Mouse (Mus musculus): ENCODE data around the gene Slc44a3. TPM values are rescaled to one million over a fixed set of nuclear protein-coding genes. Genes with fewer than 3 reads are reported as not detected.

Gene Slc44a3
- polyA plus RNA-seq, 1 experiment from 2014 or later = 1.2 TPM

DNA sequence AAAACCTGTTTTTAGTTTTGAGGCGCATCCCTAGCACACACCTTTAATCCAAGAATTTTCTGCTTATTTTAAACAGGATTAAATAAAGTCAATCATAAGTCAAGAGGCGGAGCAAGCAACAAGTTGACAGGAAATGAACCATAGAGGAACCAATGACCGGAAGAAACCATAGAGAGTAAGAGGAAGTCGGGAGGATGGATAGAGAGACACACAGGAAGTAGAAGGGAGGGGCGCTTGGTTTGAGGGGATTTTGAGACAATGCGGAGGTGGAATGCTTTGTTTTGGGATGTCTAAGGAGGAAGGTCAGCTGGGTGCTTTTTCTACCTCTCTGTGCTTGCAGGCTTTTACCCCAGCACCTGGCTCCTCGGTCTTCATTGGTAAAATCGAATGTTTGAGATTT is 15.2 kb downstream of the Slc44a3 start:
- no peak overlapping the region for H3K9ac ChIP-seq
- no peak overlapping the region for H3K4me3 ChIP-seq
- no peaks in the 10 kb centered on the region for H3K27me3 ChIP-seq (replicated peaks)
- no peaks in the 10 kb centered on the region for H3K4me1 ChIP-seq
- no peak overlapping the region for H3K4me2 ChIP-seq
- no peaks in the 10 kb centered on the region for H3K9me3 ChIP-seq
- 97% methylated on average over 8 of the region's 8 CpGs for WGBS
- no peaks in the 10 kb centered on the region for H3K36me3 ChIP-seq (replicated peaks)
- H3K27ac ChIP-seq = no peak overlapping the region
- ATAC-seq (replicated peaks) = no peak

DNA sequence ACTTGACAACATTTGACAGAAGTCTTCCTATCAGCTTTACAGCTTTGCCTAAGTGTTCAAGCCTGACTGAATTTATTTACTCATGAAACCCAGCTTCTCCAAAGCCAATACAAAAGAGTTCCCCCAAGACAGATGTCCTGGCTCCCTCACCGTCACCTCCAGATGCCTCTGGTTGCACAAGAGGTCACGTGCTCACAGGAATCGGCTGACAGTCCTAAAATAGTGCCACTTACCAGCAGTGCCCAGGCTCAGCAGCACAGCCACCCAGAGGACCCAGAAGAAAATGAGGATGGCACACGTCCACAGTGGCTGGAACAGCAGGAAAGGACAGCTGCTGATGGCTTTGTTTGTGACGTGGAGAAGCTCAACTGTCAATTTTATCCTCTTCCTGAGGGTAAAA is 23.1 kb downstream of the Slc44a3 start:
- Histone ChIP-seq H3K9me3 (no peaks in the 10 kb centered on the region), H3K4me3 (no peak overlapping the region), H3K27ac (no peak overlapping the region), H3K27me3 (replicated peaks) (no peaks in the 10 kb centered on the region), H3K4me2 (no peak overlapping the region), H3K4me1 (no peaks in the 10 kb centered on the region), H3K9ac (no peak overlapping the region), H3K36me3 (replicated peaks) (no peaks in the 10 kb centered on the region)
- no peak for ATAC-seq (replicated peaks)
- 62% methylated on average over 5 of the region's 5 CpGs for WGBS

DNA sequence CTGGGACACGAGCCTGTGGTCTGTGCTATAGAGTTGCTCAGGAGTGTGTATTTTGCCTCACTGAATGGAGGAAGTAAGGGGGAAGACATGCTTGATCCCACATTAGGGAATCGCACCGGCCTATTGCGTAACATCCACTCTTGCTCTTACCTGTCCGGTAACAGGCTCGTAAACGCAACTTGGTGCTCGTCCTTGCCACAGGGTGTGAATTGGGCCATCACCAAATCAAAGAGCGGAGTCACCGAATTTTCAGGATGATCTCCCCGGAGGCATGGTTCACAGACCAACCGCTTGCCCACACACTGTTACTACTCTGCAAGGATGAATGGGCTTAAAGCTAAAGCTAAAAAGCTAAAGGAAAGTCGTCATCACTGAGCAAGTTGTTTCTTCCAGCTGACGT is 24.5 kb downstream of the Slc44a3 start:
- Histone ChIP-seq H3K27ac (no peak overlapping the region), H3K9ac (no peak overlapping the region), H3K4me3 (no peak overlapping the region), H3K9me3 (no peaks in the 10 kb centered on the region), H3K27me3 (replicated peaks) (no peaks in the 10 kb centered on the region), H3K4me2 (no peak overlapping the region), H3K4me1 (no peaks in the 10 kb centered on the region), H3K36me3 (replicated peaks) (no peaks in the 10 kb centered on the region)
- ATAC-seq (replicated peaks) = no peak
- WGBS = 94% methylated on average over 14 of the region's 14 CpGs

DNA sequence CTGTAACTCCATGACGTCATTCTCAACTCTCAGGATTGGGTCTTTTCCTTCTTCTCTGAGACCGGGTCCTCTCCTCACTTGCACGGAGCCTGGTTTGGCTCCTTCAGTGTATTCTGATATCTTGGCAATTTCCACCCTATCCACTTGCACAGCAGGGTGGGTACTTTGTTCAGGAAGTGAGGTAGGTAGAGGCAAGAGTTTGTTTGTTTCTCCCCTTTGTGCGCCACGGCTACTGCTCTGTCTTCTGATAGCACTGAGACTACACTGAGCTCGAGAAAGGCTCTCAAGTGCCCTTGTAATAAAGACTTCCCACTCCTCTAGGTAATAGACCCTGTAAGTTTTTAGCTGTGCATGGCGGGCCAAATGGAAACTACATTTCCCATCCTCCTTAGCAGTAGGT is 25.4 kb downstream of the Slc44a3 start:
- no peak overlapping the region for H3K4me2 ChIP-seq
- 92% methylated on average over 7 of the region's 7 CpGs for WGBS
- H3K4me3 ChIP-seq = no peak overlapping the region
- H3K36me3 ChIP-seq (replicated peaks) = no peaks in the 10 kb centered on the region
- no peak for ATAC-seq (replicated peaks)
- no peak overlapping the region for H3K9ac ChIP-seq
- H3K9me3 ChIP-seq = no peaks in the 10 kb centered on the region
- no peaks in the 10 kb centered on the region for H3K4me1 ChIP-seq
- no peak overlapping the region for H3K27ac ChIP-seq
- H3K27me3 ChIP-seq (replicated peaks) = no peaks in the 10 kb centered on the region

- H3K27ac ChIP-seq = no peak overlapping the region
- H3K27me3 ChIP-seq (replicated peaks) = no peaks in the 10 kb centered on the region
- no peak overlapping the region for H3K4me3 ChIP-seq
- H3K9ac ChIP-seq = no peak overlapping the region
- no peak for ATAC-seq (replicated peaks)
- H3K36me3 ChIP-seq (replicated peaks) = no peaks in the 10 kb centered on the region
- H3K4me2 ChIP-seq = no peak overlapping the region
- no peaks in the 10 kb centered on the region for H3K9me3 ChIP-seq
- no peaks in the 10 kb centered on the region for H3K4me1 ChIP-seq
- 80% methylated on average over 8 of the region's 8 CpGs for WGBS
These were observed 26.0 kb downstream of the Slc44a3 start for GRCm38 (mm10) chr3:121506175-121506574.

- no peaks in the 10 kb centered on the region for H3K4me1 ChIP-seq
- no peak overlapping the region for H3K27ac ChIP-seq
- ATAC-seq (replicated peaks) = no peak
- WGBS = 60% methylated on average over 8 of the region's 8 CpGs
- no peaks in the 10 kb centered on the region for H3K27me3 ChIP-seq (replicated peaks)
- no peak overlapping the region for H3K9ac ChIP-seq
- no peaks in the 10 kb centered on the region for H3K36me3 ChIP-seq (replicated peaks)
- no peaks in the 10 kb centered on the region for H3K9me3 ChIP-seq
- H3K4me2 ChIP-seq = no peak overlapping the region
- H3K4me3 ChIP-seq = no peak overlapping the region
These were observed 27.2 kb downstream of the Slc44a3 start for GRCm38 (mm10) chr3:121504927-121505487.

DNA sequence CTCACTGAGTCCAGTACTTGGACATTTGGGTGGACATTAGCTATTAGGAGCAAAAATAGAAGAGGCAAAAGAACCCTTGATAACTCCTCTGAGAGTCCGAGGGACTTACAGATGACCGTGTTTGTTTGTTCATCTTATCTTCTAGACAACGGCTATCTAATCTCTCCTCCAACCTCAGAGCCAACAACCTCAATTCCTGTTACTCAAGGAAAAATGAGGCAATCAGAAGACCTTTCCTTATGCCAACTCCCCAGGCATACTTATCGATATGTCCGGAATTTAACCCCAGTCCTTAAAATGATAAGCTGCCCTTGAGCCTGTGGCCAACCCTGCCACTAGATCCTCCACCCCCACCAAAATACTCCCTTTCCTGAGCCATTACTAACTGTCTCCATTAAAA is 31.5 kb downstream of the Slc44a3 start:
- no peak for ATAC-seq (replicated peaks)
- Histone ChIP-seq H3K36me3 (replicated peaks) (no peaks in the 10 kb centered on the region), H3K4me1 (no peaks in the 10 kb centered on the region), H3K4me2 (no peak overlapping the region), H3K9ac (no peak overlapping the region), H3K4me3 (no peak overlapping the region), H3K27me3 (replicated peaks) (no peaks in the 10 kb centered on the region), H3K9me3 (no peaks in the 10 kb centered on the region), H3K27ac (no peak overlapping the region)
- 92% methylated on average over 5 of the region's 5 CpGs for WGBS

- no peak overlapping the region for H3K9ac ChIP-seq
- H3K27ac ChIP-seq = no peak overlapping the region
- 57% methylated on average over 10 of the region's 10 CpGs for WGBS
- H3K36me3 ChIP-seq (replicated peaks) = no peaks in the 10 kb centered on the region
- H3K4me1 ChIP-seq = no peaks in the 10 kb centered on the region
- ATAC-seq (replicated peaks) = no peak
- H3K4me3 ChIP-seq = no peak overlapping the region
- H3K4me2 ChIP-seq = no peak overlapping the region
- H3K27me3 ChIP-seq (replicated peaks) = no peaks in the 10 kb centered on the region
- no peaks in the 10 kb centered on the region for H3K9me3 ChIP-seq
These were observed 32.0 kb downstream of the Slc44a3 start for GRCm38 (mm10) chr3:121500225-121500624.

- Histone ChIP-seq H3K9me3 (no peaks in the 10 kb centered on the region), H3K4me3 (no peak overlapping the region), H3K4me2 (no peak overlapping the region), H3K27me3 (replicated peaks) (no peaks in the 10 kb centered on the region), H3K4me1 (peaks cover 12% of the 10 kb centered on the region), H3K27ac (no peak overlapping the region), H3K36me3 (replicated peaks) (no peaks in the 10 kb centered on the region), H3K9ac (no peak overlapping the region)
- 91% methylated on average over 7 of the region's 7 CpGs for WGBS
- ATAC-seq (replicated peaks) = no peak
These were observed 38.2 kb downstream of the Slc44a3 start for GRCm38 (mm10) chr3:121493997-121494421.

- no peak overlapping the region for H3K4me2 ChIP-seq
- no peaks in the 10 kb centered on the region for H3K36me3 ChIP-seq (replicated peaks)
- H3K27me3 ChIP-seq (replicated peaks) = no peaks in the 10 kb centered on the region
- 70% methylated on average over 5 of the region's 5 CpGs for WGBS
- no peaks in the 10 kb centered on the region for H3K9me3 ChIP-seq
- H3K4me1 ChIP-seq = peaks cover 14% of the 10 kb centered on the region
- H3K4me3 ChIP-seq = no peak overlapping the region
- ATAC-seq (replicated peaks) = no peak
- no peak overlapping the region for H3K9ac ChIP-seq
- H3K27ac ChIP-seq = no peak overlapping the region
These were observed 40.2 kb downstream of the Slc44a3 start for GRCm38 (mm10) chr3:121492026-121492425.

GRCm38 (mm10) chr3:121490941-121491340 is 41.3 kb downstream of the Slc44a3 start:
- ATAC-seq (replicated peaks) = no peak
- Histone ChIP-seq H3K27me3 (replicated peaks) (no peaks in the 10 kb centered on the region), H3K9me3 (no peaks in the 10 kb centered on the region), H3K4me1 (peaks cover 14% of the 10 kb centered on the region), H3K36me3 (replicated peaks) (no peaks in the 10 kb centered on the region), H3K4me2 (no peak overlapping the region), H3K4me3 (no peak overlapping the region), H3K27ac (no peak overlapping the region), H3K9ac (no peak overlapping the region)
- 54% methylated on average over 5 of the region's 5 CpGs for WGBS

- no peak overlapping the region for H3K9ac ChIP-seq
- ATAC-seq (replicated peaks) = no peak
- H3K27me3 ChIP-seq (replicated peaks) = no peaks in the 10 kb centered on the region
- no peak overlapping the region for H3K4me3 ChIP-seq
- H3K27ac ChIP-seq = peak overlapping the region; percentile 36; the same call in 1 of the 2 replicates
- no peaks in the 10 kb centered on the region for H3K9me3 ChIP-seq
- peaks cover 14% of the 10 kb centered on the region for H3K4me1 ChIP-seq
- H3K36me3 ChIP-seq (replicated peaks) = no peaks in the 10 kb centered on the region
- 35% methylated on average over 12 of the region's 12 CpGs for WGBS
- H3K4me2 ChIP-seq = no peak overlapping the region
These were observed 42.6 kb downstream of the Slc44a3 start for GRCm38 (mm10) chr3:121489462-121490118.

- Histone ChIP-seq H3K4me1 (peaks cover 41% of the 10 kb centered on the region), H3K36me3 (replicated peaks) (no peaks in the 10 kb centered on the region), H3K4me3 (no peak overlapping the region), H3K27me3 (replicated peaks) (no peaks in the 10 kb centered on the region), H3K4me2 (no peak overlapping the region), H3K9ac (no peak overlapping the region), H3K9me3 (no peaks in the 10 kb centered on the region), H3K27ac (no peak overlapping the region)
- ATAC-seq (replicated peaks) = no peak
- 56% methylated on average over 2 of the region's 2 CpGs for WGBS
These were observed 47.0 kb downstream of the Slc44a3 start for GRCm38 (mm10) chr3:121485201-121485600.
